Mouse (Mus musculus): Measurements from ENCODE around the gene Rora.

The Rora gene

GRCm38 (mm10) chr9:68820478-68820877 is 166.9 kb downstream of the Rora start:
- DNase-seq (ENCODE audit: low spot score) = no peak

- no peak for DNase-seq (ENCODE audit: low spot score)
Measured at GRCm38 (mm10) chr9:68821388-68821787, 167.8 kb downstream of the Rora start.

DNA sequence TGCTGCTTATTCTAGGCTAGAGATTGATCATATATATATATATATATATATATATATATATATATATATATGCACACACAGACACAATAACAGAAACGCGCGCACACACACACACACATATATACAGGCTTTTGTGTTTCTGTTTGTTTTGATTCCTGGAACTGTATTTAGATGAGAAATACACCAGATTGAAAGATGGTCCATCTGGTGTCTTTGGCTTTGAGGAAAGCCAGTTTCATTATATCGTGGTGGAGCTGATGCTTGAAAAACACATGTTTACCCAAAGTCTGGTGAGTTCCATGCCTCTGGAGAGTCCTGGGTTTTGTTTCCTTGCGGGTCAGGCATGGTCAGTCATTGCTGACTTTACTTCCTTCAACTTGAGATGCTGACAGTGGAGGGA is 169.7 kb downstream of the Rora start:
- DNase-seq (ENCODE audit: low spot score) = no peak

- no peak for DNase-seq (ENCODE audit: low spot score)
Measured at GRCm38 (mm10) chr9:68825107-68825506, 171.5 kb downstream of the Rora start.

DNA sequence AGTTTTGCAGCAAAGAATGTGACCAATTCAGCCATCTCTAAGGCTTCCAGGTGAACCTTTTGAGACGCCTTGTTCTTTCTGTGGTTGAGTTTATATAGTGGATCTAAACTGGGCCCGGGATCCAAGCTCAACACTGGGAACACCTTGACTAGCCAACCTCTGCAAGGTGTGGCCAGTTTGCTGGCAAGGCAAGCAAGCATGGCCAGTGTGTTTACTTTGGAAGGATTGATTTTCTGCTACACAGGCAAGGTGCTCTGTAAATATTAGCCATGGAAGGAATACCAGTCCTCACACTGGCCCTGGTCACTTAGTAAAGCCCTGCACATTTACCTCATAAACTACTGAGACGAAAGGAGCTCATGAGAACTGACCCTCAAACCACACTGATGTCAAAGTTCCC is 172.3 kb downstream of the Rora start:
- DNase-seq (ENCODE audit: low spot score) = no peak

DNA sequence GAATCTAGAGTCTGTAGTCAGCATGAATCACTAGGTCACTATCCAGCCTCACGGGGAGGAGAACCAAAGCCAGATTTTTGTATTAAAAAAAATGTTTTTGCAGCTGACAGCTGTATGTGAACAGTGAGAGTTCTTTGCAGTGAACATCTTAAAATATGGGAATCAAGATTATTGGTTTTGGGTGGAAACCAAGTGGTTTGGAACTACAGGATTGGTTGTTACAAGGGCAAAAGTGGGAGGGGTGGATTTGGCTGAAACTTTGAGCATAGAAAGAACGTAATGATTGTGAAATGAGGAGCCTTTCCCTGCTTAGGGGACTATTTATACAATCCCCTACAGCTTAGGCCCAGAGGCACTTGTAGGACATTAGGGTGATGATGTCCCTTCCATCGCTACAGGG is 173.9 kb downstream of the Rora start:
- no peak for DNase-seq (ENCODE audit: low spot score)

GRCm38 (mm10) chr9:68829903-68830302 is 176.3 kb downstream of the Rora start:
- DNase-seq (ENCODE audit: low spot score) = no peak

- DNase-seq (ENCODE audit: low spot score) = no peak
Measured at GRCm38 (mm10) chr9:68833323-68833722, 179.7 kb downstream of the Rora start.

DNA sequence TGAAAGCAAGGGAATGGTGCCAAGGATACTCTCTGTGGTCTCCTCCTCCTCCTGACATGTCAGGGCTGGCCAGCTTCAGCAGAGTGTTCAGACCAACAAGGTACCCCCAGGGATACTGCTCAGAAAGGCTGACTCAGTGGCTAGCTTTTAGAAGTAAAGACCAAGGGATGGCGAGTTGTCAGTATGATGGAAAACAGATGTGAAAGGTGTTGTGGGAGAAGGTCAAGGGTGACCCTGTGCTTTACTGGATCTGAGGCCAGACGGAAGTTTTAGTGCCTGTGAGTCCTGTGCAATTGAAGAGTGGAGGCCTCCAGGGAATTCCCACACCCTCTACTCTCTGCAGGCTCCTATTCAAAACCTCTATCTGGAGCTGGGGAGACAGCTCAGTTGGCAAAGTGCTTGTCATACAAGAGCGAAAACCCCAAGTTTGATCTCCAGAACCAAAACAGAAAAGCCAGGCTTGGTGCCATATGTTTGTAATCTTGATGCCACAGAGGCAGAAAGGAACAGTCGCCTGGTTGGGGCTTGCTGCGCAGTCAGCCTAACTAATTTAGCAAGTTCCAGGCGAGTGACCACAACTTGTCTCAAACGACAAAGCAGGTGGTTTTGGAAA is 181.6 kb downstream of the Rora start:
- no peak for DNase-seq (ENCODE audit: low spot score)

GRCm38 (mm10) chr9:68842134-68842892 is 188.7 kb downstream of the Rora start:
- DNase-seq (ENCODE audit: low spot score) = no peak

GRCm38 (mm10) chr9:68845556-68845955 is 192.0 kb downstream of the Rora start:
- no peak for DNase-seq (ENCODE audit: low spot score)

- DNase-seq (ENCODE audit: low spot score) = no peak
Measured at GRCm38 (mm10) chr9:68850321-68850720, 196.7 kb downstream of the Rora start.

GRCm38 (mm10) chr9:68852201-68852600 is 198.6 kb downstream of the Rora start:
- DNase-seq (ENCODE audit: low spot score) = no peak

GRCm38 (mm10) chr9:68852934-68853333 is 199.3 kb downstream of the Rora start:
- no peak for DNase-seq (ENCODE audit: low spot score)

- no peak for DNase-seq (ENCODE audit: low spot score)
Measured at GRCm38 (mm10) chr9:68859500-68859899, 205.9 kb downstream of the Rora start.

DNA sequence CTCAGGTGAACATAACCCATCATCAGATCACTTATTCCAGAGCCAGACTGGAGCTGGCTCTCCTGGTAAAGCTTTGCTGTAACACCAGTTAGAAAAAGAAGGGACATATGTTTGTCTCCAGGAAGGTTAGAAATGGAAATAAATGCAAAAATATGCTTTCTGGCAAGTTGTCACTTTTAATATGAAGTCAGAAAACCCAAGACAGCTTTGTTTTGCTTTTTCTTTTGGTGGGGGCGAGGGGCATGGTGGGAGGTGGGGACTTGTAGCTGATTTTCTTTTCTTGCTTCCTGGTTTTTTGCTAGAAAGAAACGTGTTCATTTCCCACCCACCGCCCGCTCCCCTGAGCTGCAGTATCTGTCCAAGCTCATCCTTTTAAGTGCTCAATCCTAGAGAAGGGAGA is 212.7 kb downstream of the Rora start:
- no peak for DNase-seq (ENCODE audit: low spot score)

GRCm38 (mm10) chr9:68873838-68874237 is 220.3 kb downstream of the Rora start:
- DNase-seq (ENCODE audit: low spot score) = peak; percentile 6

GRCm38 (mm10) chr9:68874544-68874943 is 221.0 kb downstream of the Rora start:
- DNase-seq (ENCODE audit: low spot score) = no peak

DNA sequence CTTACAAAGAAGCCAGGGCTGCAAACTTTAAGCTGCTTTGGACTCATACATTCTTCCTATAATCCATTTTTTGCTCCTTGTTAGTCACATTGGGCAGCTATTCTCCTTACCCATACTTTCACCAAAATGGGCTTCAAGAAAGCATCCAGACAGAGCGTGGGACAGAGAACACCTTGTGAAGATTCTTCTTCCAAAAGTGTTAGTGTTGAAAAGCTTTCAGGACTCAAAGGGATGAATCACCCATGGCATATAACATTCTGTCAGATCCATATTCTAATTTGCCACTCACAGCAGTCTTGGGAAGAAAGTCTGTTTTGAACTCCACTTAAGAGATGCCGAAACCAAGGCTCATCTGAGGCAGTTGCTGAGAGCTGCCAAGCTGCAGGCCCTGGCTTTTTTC is 222.2 kb downstream of the Rora start:
- no peak for DNase-seq (ENCODE audit: low spot score)

DNA sequence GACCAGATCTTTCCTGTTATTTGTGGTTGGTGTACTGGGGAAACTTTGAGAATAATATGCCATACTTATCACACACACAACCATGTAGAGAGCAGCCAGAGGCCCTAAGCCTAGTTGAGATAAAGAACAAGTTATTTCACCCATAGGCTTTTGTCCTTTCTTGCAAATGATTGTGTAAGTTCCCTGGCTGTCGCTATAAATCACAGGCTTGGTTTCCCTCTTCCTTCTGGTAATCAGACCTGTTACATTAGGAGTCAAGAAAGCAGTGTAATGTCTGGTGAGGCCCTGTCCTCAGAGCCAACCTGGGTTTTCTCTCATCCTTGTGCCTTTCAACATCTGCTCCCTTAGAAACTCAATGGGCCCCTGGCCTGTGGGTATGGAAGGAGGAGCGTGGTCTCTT is 222.7 kb downstream of the Rora start:
- DNase-seq (ENCODE audit: low spot score) = no peak

DNA sequence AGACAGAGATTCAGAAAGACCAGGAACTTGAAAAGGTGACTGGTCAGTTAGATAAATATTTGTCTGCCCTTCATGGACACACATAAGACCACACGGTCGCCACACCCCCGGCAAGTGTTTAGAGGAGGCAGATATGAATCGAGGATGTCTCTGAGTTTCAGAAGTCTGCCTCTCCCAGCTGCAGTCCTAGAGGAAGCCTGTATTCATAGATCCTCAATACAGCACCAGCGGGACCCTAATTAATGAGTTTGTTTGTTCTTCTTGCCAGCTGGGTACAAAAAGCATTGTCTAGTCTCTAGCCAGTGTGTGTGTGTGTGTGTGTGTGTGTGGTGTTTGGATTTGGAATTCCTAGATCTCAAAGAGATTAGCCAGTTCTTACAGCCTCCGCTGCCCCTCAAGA is 228.3 kb downstream of the Rora start:
- DNase-seq (ENCODE audit: low spot score) = no peak

DNA sequence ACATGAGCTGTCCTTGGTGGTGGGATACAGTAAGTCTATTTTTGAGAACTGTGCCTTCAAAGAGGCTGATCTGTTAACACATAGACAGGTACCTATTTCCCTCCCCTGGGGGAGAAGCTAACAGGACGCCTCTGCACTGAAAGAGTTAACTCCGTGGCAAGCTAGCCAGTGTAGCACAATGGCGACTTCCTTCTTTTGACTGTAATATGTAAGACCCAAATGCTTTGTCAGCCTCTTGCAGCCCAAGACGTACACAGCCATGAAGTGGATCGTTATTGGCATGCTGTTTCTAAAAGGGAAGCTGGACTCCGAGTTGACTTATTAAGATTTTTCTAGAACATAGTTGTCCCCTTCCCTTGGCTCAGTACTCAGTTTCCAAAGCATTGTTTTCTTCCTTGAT is 229.4 kb downstream of the Rora start:
- DNase-seq (ENCODE audit: low spot score) = no peak

GRCm38 (mm10) chr9:68883687-68884086 is 230.1 kb downstream of the Rora start:
- DNase-seq (ENCODE audit: low spot score) = no peak

DNA sequence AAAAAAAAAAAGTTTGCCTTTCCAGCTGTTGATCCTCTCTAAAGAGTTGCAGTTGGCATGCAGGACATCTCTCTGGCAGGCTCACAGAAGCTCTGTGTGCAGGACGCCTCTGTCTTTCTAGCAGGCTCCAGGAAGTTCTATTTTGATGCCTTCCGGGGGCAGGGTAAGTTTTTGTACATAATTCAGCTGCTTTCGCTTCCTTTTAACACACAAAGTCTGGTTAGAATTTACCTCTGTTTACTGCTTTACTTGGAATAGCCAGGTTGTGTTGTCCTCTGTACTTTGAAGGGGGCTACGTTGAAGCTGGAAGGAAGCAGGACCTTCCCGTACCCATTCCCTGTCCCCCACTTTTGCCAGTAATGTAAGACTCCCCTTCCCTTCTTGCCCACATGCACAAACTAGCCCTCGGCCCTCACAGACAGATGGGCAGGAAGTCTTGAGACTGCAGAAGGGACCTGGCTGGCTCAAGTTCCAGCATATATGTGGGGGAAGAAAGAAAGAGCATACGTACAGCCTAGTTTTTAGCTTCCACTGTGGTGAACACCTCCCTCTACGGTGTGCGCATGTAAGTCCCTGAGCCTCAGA is 231.0 kb downstream of the Rora start:
- no peak for DNase-seq (ENCODE audit: low spot score)
